Mouse (Mus musculus): Measurements from ENCODE around the gene Snx3. TPM values are rescaled to one million over a fixed set of nuclear protein-coding genes. Genes with fewer than 3 reads are reported as not detected.

Gene Snx3
- total and polyA plus RNA-seq, 2 experiments from 2014 or later, result 125 to 285 TPM

GRCm38 (mm10) chr10:42583157-42583872 is 81.5 kb downstream of the Snx3 start, which contains the start of the genes Nr2e1 and Ostm1:
TSS of gene Nr2e1 (minus strand) at chr10:42583632.
TSS of gene Ostm1 (plus strand) at chr10:42583822.
- WGBS, result under 1% methylated on average over 43 of the region's 43 CpGs
- Histone ChIP-seq H3K9ac (replicated peaks; ENCODE audit: low read depth, low read length) (no peak within 1 kb of the TSS), H3K4me3 (ENCODE audit: low read depth, low read length) (peak within 1 kb of the TSS; percentile 29), H3K4me2 (ENCODE audit: low read depth, low read length) (peak within 1 kb of the TSS; percentile 43), H3K27me3 (ENCODE audit: control insufficient read depth, insufficient read depth, low read length) (peaks cover 99% of the 10 kb centered on the region), H3K9me3 (replicated peaks; ENCODE audit: control insufficient read depth, low read length) (0 out of 2 replicates have a peak, but pooled peaks cover 6% of the 10 kb centered on the region), H3K27ac (ENCODE audit: low read depth) (no peak within 1 kb of the TSS), H3K4me1 (ENCODE audit: control insufficient read depth, insufficient read depth) (peaks cover 7% of the 10 kb centered on the region; the same call in 1 of the 2 replicates), H3K36me3 (replicated peaks; ENCODE audit: control insufficient read depth, insufficient read depth, low read length) (no peaks in the 10 kb centered on the region)
- ATAC-seq (ENCODE audit: insufficient read depth, low read depth) (no peak), DNase-seq (ENCODE audit: low spot score) (no peak)
- no peak for TF ChIP-seq CTCF (IDR thresholded peaks at IDR 0.05; ENCODE audit: low read depth)
- TF ChIP-seq EP300 (IDR thresholded peaks at IDR 0.05; ENCODE audit: low read depth), result no peak

GRCm38 (mm10) chr10:42583902-42584435 is 82.1 kb downstream of the Snx3 start:
- Histone ChIP-seq H3K27ac (ENCODE audit: low read depth) (no peak overlapping the region), H3K4me2 (ENCODE audit: low read depth, low read length) (peak overlapping the region; percentile 43), H3K9me3 (replicated peaks; ENCODE audit: control insufficient read depth, low read length) (0 out of 2 replicates have a peak, but pooled peaks cover 6% of the 10 kb centered on the region), H3K4me1 (ENCODE audit: control insufficient read depth, insufficient read depth) (peaks cover 7% of the 10 kb centered on the region; the same call in 1 of the 2 replicates), H3K9ac (replicated peaks; ENCODE audit: low read depth, low read length) (no peak overlapping the region), H3K27me3 (ENCODE audit: control insufficient read depth, insufficient read depth, low read length) (peaks cover 99% of the 10 kb centered on the region), H3K36me3 (replicated peaks; ENCODE audit: control insufficient read depth, insufficient read depth, low read length) (no peaks in the 10 kb centered on the region), H3K4me3 (ENCODE audit: low read depth, low read length) (peak overlapping the region; percentile 29)
- WGBS, result 2% methylated on average over 31 of the region's 32 CpGs
- no peak for ATAC-seq (ENCODE audit: insufficient read depth, low read depth)
- no peak for TF ChIP-seq CTCF (IDR thresholded peaks at IDR 0.05; ENCODE audit: low read depth)
- no peak for DNase-seq (ENCODE audit: low spot score)

GRCm38 (mm10) chr10:42584436-42584983 is 82.7 kb downstream of the Snx3 start:
- Histone ChIP-seq H3K27me3 (ENCODE audit: control insufficient read depth, insufficient read depth, low read length) (peaks cover 99% of the 10 kb centered on the region), H3K9me3 (replicated peaks; ENCODE audit: control insufficient read depth, low read length) (0 out of 2 replicates have a peak, but pooled peaks cover 6% of the 10 kb centered on the region), H3K4me1 (ENCODE audit: control insufficient read depth, insufficient read depth) (peaks cover 7% of the 10 kb centered on the region; the same call in 1 of the 2 replicates), H3K4me2 (ENCODE audit: low read depth, low read length) (0 out of 2 replicates have a peak overlapping the region, but pooled peaks have one; percentile 43), H3K4me3 (ENCODE audit: low read depth, low read length) (peak overlapping the region; percentile 29), H3K9ac (replicated peaks; ENCODE audit: low read depth, low read length) (no peak overlapping the region), H3K36me3 (replicated peaks; ENCODE audit: control insufficient read depth, insufficient read depth, low read length) (no peaks in the 10 kb centered on the region), H3K27ac (ENCODE audit: low read depth) (no peak overlapping the region)
- ATAC-seq (ENCODE audit: insufficient read depth, low read depth) (no peak), DNase-seq (ENCODE audit: low spot score) (no peak)
- WGBS, result 3% methylated on average over 36 of the region's 37 CpGs
- no peak for TF ChIP-seq EP300 (IDR thresholded peaks at IDR 0.05; ENCODE audit: low read depth)
- TF ChIP-seq CTCF (IDR thresholded peaks at IDR 0.05; ENCODE audit: low read depth), result no peak

Other genes starting within 250 kb of the Snx3 start
- 51.9 and 70.8 TPM in 2 replicates for gene Foxo3, start 225.3 kb upstream of the Snx3 start, total RNA-seq (2014; rRNA removed; ENCODE audit: low replicate concordance)
- gene Foxo3, start 225.3 kb upstream of the Snx3 start, polyA plus RNA-seq (2015; fragmentation: Nextera tagmentation; extraction: Ambion mirVana), result 5.4 and 6.5 TPM in 2 replicates
- gene Afg1l, start 23.5 kb upstream of the Snx3 start, total RNA-seq (2014; rRNA removed; ENCODE audit: low replicate concordance), result 23.6 and 24.7 TPM in 2 replicates
- 21.8 and 23.2 TPM in 2 replicates for gene Afg1l, start 23.5 kb upstream of the Snx3 start, polyA plus RNA-seq (2015; fragmentation: Nextera tagmentation; extraction: Ambion mirVana)
- not detected in 2 replicates for gene Nr2e1, start 81.6 kb downstream of the Snx3 start, total RNA-seq (2014; rRNA removed; ENCODE audit: low replicate concordance)
- gene Nr2e1, start 81.6 kb downstream of the Snx3 start, polyA plus RNA-seq (2015; fragmentation: Nextera tagmentation; extraction: Ambion mirVana), result not detected in 2 replicates
- gene Ostm1, start 81.8 kb downstream of the Snx3 start, total RNA-seq (2014; rRNA removed; ENCODE audit: low replicate concordance), result 13.8 and 26.7 TPM in 2 replicates
- 17.7 and 20.2 TPM in 2 replicates for gene Ostm1, start 81.8 kb downstream of the Snx3 start, polyA plus RNA-seq (2015; fragmentation: Nextera tagmentation; extraction: Ambion mirVana)

All from heart, postnatal 0 days (tissue).